Mouse (Mus musculus): ENCODE data around the gene Fam53a.

The Fam53a gene

DNA sequence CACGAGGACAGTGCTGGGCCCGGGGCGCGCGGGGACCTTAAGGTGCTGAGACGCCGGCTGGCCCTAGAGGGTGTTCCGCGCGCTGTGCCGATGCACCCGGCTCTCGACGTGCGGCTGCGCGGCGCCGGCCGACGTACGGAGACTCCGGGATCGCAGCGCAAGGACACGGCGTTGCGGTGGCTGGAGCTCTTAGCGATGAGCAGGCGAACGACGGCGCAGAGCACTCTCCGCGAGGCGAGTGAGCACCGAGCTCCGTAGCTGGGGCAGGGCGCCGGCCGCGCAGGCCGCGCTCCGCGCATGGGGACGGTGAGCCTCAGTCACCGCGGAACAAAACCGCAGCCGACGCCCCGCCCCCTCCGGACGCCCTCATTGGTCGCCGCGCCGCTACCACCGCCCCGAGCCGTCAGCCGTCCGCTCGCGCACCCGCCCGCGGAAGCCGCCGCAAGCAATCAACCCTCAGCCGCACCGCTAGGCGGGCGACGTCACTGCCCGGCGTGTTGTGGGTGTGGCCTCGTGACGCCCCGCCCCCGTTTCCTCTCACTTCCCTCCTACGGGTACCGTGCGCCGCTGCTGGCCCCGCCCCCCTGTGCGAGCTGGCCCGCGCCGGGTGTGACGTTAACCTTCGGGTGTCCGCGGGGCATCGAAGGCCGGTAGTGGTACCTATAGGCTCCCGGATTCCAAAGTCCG, at the start of gene Fam53a, which contains the start of gene Gm9903:
Fam53a (minus strand) TSS at position 335 of the 687 bp plus-strand sequence.
Gm9903 (plus strand) TSS at position 625 of the 687 bp plus-strand sequence.
- peak; percentile 100 for DNase-seq (ENCODE audit: low spot score)

DNA sequence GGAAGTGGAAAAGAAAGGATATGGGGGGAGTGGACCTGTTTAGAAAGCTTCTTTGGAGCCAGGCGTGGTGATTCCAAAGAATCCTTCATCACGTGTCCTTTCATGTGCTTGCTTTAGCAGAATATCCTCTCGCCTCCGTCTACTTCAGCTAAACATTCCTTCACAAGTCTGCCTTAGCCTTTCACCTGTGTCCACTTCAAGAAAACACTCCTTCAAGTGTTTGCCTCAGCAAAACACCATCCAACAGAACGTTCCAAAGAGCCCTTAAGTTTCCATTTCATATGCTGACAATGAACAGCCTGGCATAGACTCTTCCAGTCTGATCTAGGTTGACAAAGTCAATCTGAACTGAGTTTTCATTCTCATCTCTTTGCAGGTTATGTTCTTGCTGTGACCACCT, 48.8 kb upstream of the Fam53a start:
- DNase-seq (ENCODE audit: low spot score), result no peak

DNA sequence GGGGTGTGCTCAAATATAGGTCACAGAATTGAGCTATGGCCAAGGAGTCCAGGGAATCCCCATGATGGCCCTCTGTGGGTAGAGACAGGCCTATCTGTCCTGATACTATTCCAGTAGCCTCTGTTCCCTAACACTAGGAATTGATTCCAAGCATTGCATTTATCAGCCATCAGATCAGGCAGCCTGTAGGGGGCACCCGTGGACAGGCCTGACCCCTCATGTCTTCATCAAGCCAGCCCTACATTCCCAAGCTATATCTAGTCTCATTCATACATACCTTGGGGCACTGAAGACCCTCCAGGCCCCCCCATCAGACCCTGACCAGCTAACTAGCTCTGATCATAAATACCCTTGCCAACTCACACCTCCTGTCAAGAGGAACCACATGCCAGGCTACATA, 46.5 kb upstream of the Fam53a start:
- DNase-seq (ENCODE audit: low spot score), result no peak

DNA sequence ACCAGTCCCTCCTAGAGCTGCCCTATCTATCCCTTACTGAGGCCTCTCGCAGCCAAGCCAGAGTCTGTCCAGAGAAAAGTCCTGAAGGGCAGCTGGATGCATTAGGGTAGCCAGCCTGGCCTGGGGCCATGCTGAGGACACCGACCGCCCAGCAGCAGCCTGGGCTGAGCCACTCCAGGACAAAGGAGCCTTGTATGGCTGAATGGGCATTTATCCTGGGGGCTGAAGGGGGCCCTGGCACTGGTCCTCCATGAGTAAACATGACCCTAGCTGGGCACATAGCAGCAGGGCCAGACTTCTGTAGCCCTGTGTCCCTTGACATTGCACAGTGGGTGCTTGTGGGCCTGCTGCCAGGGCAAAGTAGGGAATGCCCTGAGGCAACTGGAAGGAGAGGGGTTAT, 45.0 kb upstream of the Fam53a start:
- no peak for DNase-seq (ENCODE audit: low spot score)

DNA sequence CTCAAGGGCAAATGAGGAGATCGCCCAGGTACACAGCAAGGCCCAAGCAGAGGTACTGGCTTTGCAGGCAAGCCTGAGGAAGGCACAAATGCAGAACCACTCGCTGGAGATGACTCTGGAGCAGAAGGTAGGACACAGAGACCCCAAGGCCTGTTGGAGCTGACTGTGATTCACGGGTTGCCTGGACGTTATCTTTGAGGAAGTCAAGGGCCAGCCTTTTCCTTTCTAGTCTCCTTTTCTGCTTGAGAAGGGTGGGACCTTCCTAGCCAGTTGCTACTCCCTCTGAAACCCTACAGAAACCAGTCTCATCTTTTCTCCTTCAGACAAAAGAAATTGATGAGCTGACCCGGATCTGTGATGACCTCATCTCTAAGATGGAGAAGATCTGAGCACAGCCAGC, 42.2 kb upstream of the Fam53a start:
- no peak for DNase-seq (ENCODE audit: low spot score)

DNA sequence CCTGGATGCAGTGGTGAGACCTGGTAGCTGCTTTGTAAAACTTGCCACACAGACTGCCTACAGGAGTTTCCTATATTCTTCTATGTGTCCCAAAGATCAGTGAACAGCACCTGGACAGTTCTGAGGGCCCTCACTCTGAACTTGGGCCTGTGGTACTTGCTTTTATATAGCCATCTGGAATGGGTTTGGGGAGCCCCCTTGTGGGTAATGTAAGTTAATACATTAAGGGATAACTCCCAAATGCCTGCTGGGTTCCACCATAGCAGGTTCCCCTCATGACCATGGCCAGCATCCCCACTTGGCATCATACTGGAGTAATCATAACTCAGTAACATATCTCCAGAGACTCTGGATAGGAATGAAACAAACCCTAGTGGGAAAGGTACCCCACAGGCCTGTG, 38.8 kb upstream of the Fam53a start:
- no peak for DNase-seq (ENCODE audit: low spot score)

DNA sequence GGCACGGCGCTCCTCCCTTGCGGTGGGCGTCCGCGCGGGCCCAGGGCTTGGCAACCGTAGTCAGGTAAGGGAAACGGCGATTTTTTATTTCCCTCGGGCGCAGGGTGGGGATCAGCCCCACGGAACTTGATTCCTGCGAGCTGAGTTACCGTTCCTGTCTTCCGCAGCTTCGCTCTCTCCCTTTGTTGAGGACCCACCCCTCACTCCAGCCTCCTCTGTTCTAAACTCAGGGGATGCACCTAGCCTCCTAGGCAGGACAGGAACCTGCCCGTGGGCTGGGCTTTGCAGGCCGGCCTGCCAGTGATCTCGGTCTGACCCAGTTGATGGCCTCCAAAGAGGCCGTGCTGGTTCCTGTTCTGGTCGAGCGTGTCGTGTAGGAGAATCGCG, 29.2 kb upstream of the Fam53a start:
- no peak for DNase-seq (ENCODE audit: low spot score)

DNA sequence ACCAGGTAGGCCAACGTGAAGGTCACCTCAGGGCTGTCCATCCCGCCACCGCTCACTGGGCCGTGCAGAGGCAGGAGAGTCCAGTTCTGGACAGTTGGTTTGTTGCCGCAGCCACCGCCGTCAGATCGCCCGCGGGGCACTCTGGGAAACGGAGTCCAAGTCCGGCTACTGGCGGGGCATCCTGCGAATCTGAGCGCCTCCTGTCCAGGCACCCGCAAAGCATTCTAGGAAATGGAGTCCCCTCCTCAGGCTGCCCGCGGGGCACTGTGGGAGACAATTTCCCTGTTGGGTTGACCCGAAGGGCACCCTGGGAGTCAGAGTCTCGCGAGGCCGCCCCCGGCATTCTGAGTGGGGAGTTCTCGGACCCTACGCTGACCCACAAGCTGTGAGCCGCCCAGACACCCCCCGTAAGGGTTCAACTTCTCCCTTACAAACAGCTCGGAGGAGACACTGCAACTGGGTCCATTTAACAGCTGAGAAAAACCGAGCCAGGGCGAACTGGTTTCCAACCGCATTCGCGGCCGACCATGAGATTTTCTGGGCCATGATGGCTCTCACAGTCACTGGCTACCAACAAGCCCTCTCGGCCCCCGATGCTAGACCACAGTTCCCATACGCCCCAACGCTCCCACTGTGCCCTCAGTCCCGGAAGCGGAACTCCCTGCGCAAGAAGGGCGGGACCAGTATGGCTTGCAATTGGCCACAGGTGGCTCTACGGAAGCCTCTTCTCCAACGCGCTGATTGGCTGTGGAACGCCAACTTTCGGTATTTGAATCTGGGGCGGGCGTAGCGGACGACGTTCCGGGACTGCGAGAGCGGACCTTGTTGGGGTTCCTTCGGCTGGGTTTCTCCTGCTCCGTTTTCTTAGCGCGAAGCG, 28.6 kb upstream of the Fam53a start, which contains the start of the genes Tacc3 and Tmem129:
Tacc3 (plus strand) TSS at position 342 of the 877 bp plus-strand sequence.
Tmem129 (minus strand) TSS at position 630 of the 877 bp plus-strand sequence.
- DNase-seq (ENCODE audit: low spot score), result peak; percentile 88

DNA sequence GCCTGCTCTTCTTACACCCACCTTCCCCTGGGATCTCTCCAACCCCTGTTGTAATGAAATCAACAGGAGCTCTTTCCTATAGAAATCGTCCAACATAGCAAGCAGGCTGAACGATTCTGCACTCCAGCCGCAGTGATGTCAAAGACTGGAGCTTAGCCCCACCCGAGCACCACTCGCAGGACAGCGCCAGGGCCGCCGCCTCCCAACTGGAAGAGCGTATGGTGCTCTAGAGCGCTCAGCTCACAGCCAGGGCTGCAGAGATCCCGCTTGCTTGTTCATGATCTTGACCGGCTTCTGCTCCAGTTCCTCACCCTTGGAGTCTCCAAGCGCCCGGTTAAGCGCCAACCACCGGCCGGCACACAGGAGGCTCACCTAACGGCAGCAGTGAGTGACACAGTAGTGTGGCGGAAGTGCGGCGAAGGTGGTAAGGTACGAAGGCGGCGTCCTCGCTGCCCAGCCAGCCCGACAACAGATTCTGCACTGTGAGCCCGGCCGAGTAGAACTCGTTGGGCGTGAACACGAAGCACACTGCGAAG, 27.9 kb upstream of the Fam53a start:
- DNase-seq (ENCODE audit: low spot score), result no peak

DNA sequence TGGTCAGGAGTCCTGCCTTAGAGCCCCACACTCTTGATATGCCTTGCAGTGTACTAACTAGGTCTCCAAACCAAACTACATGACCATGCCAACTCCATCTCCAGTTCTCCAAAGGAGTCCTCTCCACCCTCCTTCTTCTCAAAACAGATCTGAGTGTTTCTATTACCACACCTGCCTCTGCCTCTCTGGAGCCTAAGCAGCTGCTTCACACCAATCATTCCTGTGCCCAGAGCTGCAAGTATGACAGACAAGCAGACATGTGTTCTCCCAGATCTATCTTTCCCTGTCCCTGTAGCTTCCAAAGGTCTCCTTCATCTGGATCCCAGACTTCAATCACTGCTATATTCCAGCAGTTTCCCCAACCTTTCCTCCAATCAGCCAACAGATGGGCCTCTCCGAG, 27.3 kb upstream of the Fam53a start:
- DNase-seq (ENCODE audit: low spot score), result no peak

DNA sequence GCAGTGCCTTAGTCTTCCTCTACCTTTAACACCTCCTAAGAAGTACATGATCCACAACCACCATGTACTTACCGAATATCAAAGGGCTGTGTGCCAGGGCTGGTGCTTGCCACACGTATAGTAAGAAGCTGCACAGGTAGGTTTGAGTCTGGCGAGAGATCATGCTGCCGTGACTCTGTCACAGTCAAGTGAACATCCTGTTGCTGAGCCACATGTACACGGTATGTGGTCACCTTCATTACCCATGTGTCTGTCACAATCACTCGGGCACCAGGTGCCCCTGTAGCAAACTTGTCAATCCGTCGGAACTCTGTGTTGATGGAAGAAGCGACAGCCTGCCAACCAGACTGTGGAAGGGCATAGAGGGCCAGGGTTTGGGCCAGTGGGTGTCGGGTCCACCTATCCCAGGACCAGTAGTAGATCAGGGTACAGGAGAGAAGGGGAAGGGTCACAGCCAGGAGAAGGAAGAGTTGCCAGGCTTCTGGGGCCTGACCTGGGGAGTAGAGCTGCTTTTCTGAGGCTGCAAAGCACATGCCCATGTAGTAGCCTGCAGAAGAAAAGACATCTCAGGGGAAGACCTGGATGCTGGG, 25.9 kb upstream of the Fam53a start:
- no peak for DNase-seq (ENCODE audit: low spot score)

DNA sequence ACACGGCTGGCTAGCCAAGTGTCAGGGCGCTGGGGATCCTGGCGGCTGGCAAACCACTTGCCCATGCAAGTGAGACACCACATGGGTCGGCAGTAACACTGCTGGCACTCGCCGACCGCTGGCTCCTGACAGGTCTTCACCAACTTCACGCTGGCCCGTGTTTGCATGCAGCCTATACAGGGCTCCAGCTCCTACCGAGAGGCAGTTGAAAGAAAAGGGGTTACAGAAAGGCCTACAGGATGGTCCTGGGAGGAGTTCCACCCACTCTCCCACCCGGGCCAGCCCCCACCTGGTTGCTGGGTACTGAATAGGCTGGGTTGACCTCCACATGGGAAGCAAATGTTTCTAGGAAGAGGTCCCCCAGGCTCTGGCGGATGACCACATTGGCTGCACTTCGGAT, 25.0 kb upstream of the Fam53a start:
- no peak for DNase-seq (ENCODE audit: low spot score)

DNA sequence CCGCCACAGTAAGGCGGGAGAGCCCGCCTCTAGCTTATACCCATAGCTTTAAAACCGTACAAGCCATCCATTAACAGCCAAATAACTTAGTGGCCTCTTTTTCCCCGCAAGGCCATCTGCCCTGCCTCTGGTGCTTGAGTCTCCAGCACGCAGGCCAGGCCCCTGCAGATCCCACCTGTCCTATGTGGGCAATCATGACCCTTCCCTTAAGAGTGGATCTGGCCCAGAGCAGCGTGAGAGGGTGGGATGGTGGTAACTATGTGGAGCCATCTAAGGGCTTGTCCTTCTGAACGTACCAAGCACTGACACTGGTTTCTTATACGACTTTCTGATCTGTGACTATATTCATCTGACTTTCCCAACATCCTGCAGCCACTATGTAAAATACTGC, 23.3 kb upstream of the Fam53a start:
- DNase-seq (ENCODE audit: low spot score), result no peak

DNA sequence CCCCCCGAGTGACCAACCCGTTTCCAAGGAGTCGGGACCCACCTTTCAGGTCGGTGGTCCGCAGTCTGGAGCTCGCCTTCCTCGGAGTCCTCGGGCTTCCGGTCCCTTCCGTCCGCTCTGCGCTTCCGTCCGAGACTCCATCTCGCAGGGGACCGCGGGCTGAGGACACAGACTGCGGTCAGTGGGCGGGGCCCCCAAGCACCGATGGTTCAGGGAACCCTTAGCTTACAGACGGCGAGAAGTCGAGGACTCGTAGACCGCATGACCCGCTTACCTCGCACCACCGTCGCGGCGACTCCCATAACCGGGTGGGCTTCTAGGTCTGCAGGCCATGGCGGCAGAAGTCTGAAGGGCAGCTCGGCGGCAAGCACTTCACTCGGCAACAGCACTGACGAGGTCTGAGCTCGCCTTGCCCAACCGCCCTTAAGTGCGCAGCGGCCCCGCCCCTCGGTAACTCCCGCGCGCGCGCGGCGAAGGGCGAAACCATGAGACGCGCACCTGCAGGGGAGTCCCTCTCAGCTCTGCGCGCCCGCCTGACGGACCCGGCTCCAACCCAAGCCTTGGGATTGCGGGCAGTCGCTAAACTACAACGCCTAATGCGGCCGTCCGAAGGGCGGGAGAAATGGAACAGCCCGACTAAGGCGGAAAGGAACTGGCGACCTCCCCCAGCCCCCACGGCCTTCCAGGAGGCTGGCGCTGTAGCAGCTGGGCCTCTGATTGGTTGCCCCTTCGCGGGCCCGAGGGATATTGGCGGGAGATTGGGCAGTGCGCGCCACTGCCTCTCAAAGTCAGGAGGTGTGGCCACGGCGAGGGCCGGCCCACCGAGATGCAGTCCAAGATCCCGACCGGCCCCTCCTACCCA, 22.7 kb upstream of the Fam53a start, which contains the start of gene Slbp:
Slbp (minus strand) TSS at position 654 of the 862 bp plus-strand sequence.
- peak; percentile 92 for DNase-seq (ENCODE audit: low spot score)

DNA sequence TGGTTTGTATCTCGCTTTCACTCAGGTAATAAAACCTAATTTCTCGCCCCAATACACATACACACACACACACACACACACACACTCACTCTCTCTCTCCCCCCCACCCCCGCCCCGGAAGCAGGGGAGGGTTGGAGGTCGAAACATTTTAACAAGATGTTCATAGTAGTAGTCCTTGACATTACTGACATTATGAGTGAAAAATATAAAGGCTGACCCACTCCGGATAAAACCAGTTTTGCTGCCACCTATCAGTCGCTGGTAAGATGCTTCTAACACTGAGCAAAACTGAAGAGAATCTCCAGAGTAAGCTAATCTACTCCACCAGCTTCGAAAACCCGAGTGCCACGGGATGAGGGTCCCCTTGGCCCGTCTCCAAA, 22.1 kb upstream of the Fam53a start:
- DNase-seq (ENCODE audit: low spot score), result no peak

DNA sequence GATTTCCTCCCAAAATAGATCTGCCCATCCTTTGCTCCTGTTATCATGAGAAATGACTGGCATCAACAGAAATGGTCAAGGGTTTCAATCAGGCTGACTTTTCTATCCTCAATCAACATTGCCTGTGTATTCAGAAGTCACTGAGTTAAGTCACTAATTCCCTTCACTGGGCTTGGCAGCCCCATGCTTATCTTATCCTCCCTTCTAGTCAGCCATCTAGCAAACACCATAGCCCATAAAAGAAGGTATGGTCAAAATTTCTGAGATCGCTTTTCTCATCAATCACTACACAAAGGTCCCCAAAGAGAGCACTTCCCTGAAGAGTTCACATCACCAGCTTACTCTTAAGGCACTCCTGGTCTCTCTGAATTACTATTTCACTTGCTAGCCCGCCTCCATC, 21.6 kb upstream of the Fam53a start:
- DNase-seq (ENCODE audit: low spot score), result no peak

DNA sequence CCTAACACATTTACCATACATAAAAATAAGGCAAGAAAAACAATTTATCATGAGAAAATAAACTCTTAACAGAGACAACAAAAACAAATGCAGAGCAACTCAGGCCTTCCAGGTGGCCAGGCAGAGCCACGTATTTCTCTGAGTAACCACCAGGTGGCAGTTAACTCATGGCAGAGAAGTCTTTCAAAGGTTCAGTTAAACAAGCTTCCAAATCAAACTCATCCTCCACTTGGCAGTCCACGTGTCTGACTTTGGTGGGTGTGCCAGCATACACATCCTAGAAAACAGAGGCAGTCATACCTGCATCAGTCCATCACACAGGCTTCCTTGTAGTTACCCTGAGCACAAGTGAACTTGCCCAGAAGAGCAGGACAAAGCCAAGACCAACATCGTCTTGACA, 11.2 kb upstream of the Fam53a start:
- no peak for DNase-seq (ENCODE audit: low spot score)

DNA sequence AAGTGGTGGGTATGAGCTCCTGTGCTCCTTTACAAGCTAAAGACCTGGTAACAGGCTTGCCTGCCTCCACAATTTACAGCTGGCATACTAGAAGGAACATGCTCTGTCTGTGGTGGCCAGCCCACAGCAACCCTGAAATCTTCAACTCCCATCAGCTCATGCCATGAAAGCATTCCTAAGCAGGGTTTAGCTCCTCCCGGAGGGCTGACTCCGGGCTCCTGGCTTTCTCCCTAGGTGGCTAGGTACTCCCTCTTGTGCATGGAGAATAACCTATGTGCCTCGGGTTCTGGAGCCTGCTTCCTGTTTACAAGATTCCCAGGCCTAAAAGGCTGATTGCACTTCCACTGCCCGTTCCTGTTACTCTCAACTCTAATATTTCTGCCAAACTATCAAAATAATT, 9.4 kb upstream of the Fam53a start:
- no peak for DNase-seq (ENCODE audit: low spot score)

DNA sequence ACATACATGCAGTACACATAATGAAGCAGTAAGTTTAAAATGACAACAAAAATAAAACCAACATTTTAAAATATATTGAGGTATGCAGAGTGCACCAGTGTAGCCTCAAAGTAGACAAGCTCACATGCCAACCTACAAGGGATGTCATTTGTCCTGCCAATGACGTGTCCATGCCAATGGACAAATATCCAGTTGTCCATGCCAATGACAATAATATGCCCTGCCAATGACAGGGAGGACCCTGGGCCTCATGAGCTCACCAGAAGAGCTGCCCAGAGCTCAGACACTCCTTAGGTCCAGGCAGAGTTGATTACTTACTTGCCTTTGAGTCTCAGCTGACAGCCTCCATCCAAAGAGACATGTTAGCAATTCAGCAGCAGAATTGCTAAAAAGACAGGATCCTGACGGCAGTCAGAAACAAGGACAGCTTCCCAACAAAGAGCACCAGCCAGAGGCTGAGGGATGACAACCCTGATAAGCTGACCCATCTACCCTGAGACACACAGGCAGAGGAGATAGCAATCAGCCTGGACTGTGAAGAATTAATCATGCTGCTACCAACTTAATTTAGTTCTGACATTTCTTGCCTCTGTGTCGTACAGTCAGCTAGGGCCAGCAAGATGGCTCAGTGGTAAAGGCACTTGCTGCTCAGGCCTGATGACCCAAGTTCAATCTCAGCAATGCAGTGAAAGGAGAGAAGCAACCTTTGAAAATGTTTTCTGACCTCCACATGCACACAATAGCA, 8.3 kb upstream of the Fam53a start:
- DNase-seq (ENCODE audit: low spot score), result no peak

DNA sequence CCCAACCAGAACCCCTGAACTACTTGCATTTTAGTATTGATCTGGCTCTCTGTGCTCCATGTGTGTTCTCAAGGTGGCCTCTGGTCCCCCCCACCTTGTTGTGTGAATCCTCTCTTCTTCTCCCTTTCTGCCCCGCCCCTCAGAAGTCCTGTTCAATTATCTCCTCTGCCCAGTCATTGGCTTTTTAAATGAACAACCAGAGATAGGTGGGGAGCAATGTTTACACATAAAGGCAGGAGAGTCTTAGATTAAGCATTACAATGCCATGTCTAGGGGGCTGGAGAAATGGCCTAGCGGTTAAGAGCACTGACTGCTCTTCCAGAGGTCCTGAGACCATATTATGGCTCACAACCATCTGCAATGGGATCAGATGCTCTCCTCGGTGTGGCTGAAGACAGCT, 5.9 kb upstream of the Fam53a start:
- no peak for DNase-seq (ENCODE audit: low spot score)

DNA sequence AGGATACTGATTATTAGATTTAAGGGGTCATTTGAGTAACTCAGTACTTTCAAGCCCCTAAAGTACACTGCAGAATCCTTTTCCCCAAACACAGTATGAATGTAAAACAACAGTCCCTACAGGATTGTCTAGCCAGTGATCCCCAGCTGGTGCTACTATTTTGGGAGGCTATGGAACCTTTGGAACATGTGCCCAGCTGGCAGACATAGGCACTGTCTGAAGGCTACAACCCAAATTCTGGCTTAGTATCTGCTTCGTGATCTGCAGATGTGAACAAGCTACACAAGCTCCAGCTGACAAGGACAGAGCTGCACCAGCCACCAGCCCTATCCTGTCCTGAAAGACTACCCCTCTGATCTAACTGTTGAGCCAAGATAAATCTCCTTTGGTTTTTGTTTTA, 3.1 kb upstream of the Fam53a start:
- DNase-seq (ENCODE audit: low spot score), result no peak
